Mouse (Mus musculus): ENCODE results near the gene Trpm1.

DNA sequence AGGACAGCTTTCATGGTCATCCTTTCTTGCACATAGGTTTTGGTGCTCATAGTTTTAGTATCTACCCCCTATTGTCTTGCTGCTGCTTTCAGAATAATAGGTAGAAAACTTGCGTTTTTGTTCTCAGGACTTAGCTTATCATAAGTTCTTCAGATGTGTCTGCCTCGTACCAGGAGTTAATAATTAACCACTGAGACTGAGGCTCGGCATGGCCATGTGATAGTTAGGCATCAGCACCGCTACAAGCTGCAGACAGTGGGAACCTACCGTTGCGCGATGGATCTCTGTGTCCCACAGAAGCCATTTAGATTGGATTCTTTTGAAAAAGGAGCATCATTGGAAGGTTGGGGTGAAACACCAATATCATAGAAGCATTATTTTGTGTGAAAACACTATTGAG, 159.2 kb downstream of the Trpm1 start:
- TF ChIP-seq CTCF (IDR thresholded peaks at IDR 0.05): no peak
- TF ChIP-seq EP300 (IDR thresholded peaks at IDR 0.05): no peak

All from lung, postnatal 0 days (tissue).